Mouse (Mus musculus): ENCODE measurements at regions not wholly inside any gene's neighbourhood (a gene's known extent, or its start where the extent isn't known, plus 50 kb on each side); places are given as distances from the start of the nearest gene placed in this dataset.

- TF ChIP-seq CTCF (IDR thresholded peaks at IDR 0.05; ENCODE audit: low read depth) (no peak), EP300 (IDR thresholded peaks at IDR 0.05; ENCODE audit: low read depth) (no peak)
These were observed 745.3 kb downstream of the Hdgfl1 start for GRCm38 (mm10) chr13:26024696-26025095.

Data from heart, postnatal 0 days (tissue).